Comparison of ENCODE assay signal across 15 mouse cellular contexts in genomic region chr16:28821774-28822173, GRCm38 (mm10).
"Had no signal": no experiment of that assay in that cellular context is flagged by ENCODE, and none has a peak within 500 bp of the region (broad histone marks: within the 10 kb centered on the region; RNA-seq: fewer than 3 reads in every experiment).

No protein-coding gene starts in this region.

- H3K4me1 ChIP-seq: stomach, embryonic 15.5 days had no signal

- DNase-seq: retina, postnatal 1 day; right cerebral cortex, adult 18-20 months; right cerebral cortex, postnatal 14 days; right cerebral cortex, postnatal 25 days; right cerebral cortex, postnatal 4 days; spleen, adult 18-20 months; thymus, adult 18-20 months; thymus, adult 2 months; thymus, postnatal 14 days; thymus, postnatal 25 days; thymus, postnatal 36 days; thymus, postnatal 4 days had no signal

- H3K27me3 ChIP-seq: neural tube, embryonic 12.5 days; stomach, embryonic 15.5 days had no signal

- H3K27ac ChIP-seq: neural tube, embryonic 12.5 days; stomach, embryonic 15.5 days; stomach, postnatal 0 days had no signal

- H3K9me3 ChIP-seq: neural tube, embryonic 12.5 days; stomach, embryonic 15.5 days had no signal

- H3K36me3 ChIP-seq: stomach, embryonic 15.5 days had no signal

- H3K4me2 ChIP-seq: neural tube, embryonic 12.5 days; stomach, embryonic 15.5 days had no signal

- H3K9ac ChIP-seq: neural tube, embryonic 12.5 days; stomach, embryonic 15.5 days had no signal

- H3K4me3 ChIP-seq: neural tube, embryonic 12.5 days; stomach, embryonic 15.5 days had no signal
